Mouse (Mus musculus) hindbrain, embryonic 13.5 days (tissue): ENCODE data around the gene Lrr1. TPM values are rescaled to one million over a fixed set of nuclear protein-coding genes. Genes with fewer than 3 reads are reported as not detected.
"Not testable (repeated sequence)": the region's sequence is repeated elsewhere in the genome, so short reads cannot be mapped to it uniquely, and the experiment has no call there.

Experiments
- ATAC-seq: fragments of 200-750 bp; cut with Nextera tagmentation; 2 replicates; pipeline ENCODE4 v1.8.0; 2017; ENCODE audit warnings: moderate TSS enrichment; ENCODE audit not compliant: low FRiP score
- H3K27ac ChIP-seq: fragments of 300-500 bp; sonication (generic); 2 replicates; pipeline ENCODE4 v1.5.1; 2015; ENCODE audit warnings: inconsistent platforms, mild to moderate bottlenecking, moderate library complexity
- H3K27me3 ChIP-seq: fragments of 300-500 bp; sonication (generic); 2 replicates; pipeline ENCODE4 v1.6.1; 2015; ENCODE audit warnings: mild to moderate bottlenecking, inconsistent platforms
- H3K36me3 ChIP-seq: fragments of 300-500 bp; sonication (generic); 2 replicates; pipeline ENCODE4 v1.6.1; 2015; ENCODE audit warnings: mild to moderate bottlenecking, inconsistent platforms
- H3K4me1 ChIP-seq: fragments of 300-500 bp; sonication (generic); replicated peaks from 2 replicates; pipeline ENCODE4 v1.6.1; 2015; ENCODE audit warnings: inconsistent platforms
- H3K4me2 ChIP-seq: fragments of 300-500 bp; sonication (generic); 2 replicates; pipeline ENCODE4 v1.6.1; 2015; ENCODE audit warnings: inconsistent platforms, mild to moderate bottlenecking, moderate library complexity
- H3K4me3 ChIP-seq: fragments of 300-500 bp; sonication (generic); 2 replicates; pipeline ENCODE4 v1.5.1; 2015; ENCODE audit warnings: mild to moderate bottlenecking, inconsistent platforms
- H3K9ac ChIP-seq: fragments of 300-500 bp; sonication (generic); 2 replicates; pipeline ENCODE4 v1.6.1; 2015; ENCODE audit warnings: mild to moderate bottlenecking, inconsistent platforms
- H3K9me3 ChIP-seq: fragments of 300-500 bp; sonication (generic); 2 replicates; pipeline ENCODE4 v1.6.1; 2016; ENCODE audit warnings: inconsistent platforms
- WGBS: fragments of 180-500 bp; shearing (Covaris S2); methylation state at CpG from one replicate; pipeline ENCODE4 v1.1.7; 2015; 5-methylcytosine and 5-hydroxymethylcytosine counted together
- polyA plus RNA-seq: library from polyadenylated mRNA; unstranded; fragments of >200 nt; fragmentation: Nextera tagmentation; extraction: Ambion mirVana; gene quantifications from 2 replicates; pipeline ENCODE4 v1.2.1, GENCODE M21; 2015

Gene Lrr1
- polyA plus RNA-seq, 1 experiment from 2014 or later, result 5.5 TPM

- not testable (repeated sequence) for ATAC-seq
- 72% methylated on average over 8 of the region's 8 CpGs for WGBS
Measured at GRCm38 (mm10) chr12:69166861-69167581, 1.6 kb upstream of the Lrr1 start.

GRCm38 (mm10) chr12:69167656-69168460, 756 bp upstream of the Lrr1 start:
- 7% methylated on average over 18 of the region's 18 CpGs for WGBS
- peak; percentile 73 for ATAC-seq

More at GRCm38 (mm10) chr12:69166861-69167581, 1.6 kb upstream of the Lrr1 start:
- not testable (repeated sequence) for H3K9ac ChIP-seq, H3K4me1 ChIP-seq, H3K36me3 ChIP-seq, H3K4me3 ChIP-seq, H3K9me3 ChIP-seq, H3K27me3 ChIP-seq, H3K4me2 ChIP-seq, H3K27ac ChIP-seq

DNA sequence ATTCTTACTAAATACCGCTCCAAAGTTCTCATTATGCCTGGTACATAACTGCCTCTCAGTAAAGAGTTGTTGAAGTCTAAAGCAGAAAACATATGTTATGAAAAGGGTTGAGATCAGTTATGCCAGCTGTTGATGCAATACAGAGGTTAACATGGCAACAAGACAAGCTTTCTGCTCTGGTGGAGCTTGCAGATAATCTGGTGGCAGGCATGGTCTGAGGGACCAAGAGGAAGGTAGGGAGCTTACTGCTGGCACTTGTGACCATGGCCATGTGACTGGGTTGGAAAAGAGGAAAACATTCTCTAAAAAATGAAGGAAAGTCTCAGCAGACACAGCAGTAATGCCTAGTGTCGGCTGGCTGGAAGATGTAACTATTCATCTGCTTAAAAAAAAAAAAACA, 2.7 kb downstream of the Lrr1 start:
- Histone ChIP-seq H3K4me2 (no peak overlapping the region), H3K4me3 (no peak overlapping the region), H3K36me3 (no peaks in the 10 kb centered on the region), H3K4me1 (peaks cover 9% of the 10 kb centered on the region), H3K27me3 (no peaks in the 10 kb centered on the region), H3K9me3 (no peaks in the 10 kb centered on the region), H3K27ac (no peak overlapping the region), H3K9ac (no peak overlapping the region)
- ATAC-seq, result no peak
- WGBS, result 86% methylated on average over 2 of the region's 2 CpGs

More at GRCm38 (mm10) chr12:69167656-69168460, 756 bp upstream of the Lrr1 start:
- Histone ChIP-seq H3K9me3 (no peaks in the 10 kb centered on the region), H3K36me3 (no peaks in the 10 kb centered on the region), H3K9ac (peak overlapping the region; percentile 72), H3K27ac (peak overlapping the region; percentile 77), H3K4me2 (peak overlapping the region; percentile 97), H3K4me3 (peak overlapping the region; percentile 66), H3K27me3 (no peaks in the 10 kb centered on the region), H3K4me1 (peaks cover 9% of the 10 kb centered on the region)

DNA sequence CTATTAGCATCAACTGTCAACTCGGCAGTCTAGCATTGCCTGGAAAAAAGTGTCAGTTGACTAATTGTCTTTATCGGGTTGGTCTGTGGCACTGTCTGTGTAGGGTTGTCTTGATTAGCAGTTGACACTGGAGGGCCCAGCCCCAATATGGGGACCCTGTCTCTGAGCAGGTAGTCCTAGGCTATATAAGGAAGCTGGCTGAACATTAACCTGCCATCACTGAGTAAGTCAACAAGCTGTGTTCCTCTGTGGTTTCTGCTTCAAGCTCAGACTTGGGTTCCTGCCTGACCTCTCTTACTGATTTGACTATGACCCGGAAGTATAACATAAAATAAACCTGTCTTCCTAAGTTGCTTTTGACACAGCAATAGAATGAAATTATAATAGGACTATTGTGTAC, 7.4 kb downstream of the Lrr1 start:
- H3K36me3 ChIP-seq, result peaks cover under 1% of the 10 kb centered on the region; the same call in 1 of the 2 replicates
- H3K4me2 ChIP-seq, result no peak overlapping the region
- 97% methylated on average over 3 of the region's 3 CpGs for WGBS

DNA sequence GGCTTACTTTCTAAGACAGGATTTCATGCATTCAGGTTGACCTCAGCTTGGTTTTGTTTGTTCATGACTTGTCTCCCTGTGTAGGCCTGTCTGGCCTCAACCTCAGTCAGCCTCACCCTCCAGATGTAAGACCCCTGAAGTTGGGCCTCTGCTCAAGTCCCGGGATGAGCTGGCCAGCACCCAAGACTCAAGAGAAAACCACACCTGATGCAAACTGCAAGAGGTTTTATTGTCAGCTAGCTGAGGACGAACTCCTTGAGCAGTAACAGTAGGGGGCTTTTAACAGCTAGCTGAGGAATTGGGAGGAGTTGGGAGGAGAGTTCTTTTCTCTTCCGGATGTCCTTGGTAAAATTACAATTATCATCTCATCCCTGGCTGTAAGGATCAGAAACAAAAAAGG, 8.9 kb downstream of the Lrr1 start:
- Histone ChIP-seq H3K4me1 (no peaks in the 10 kb centered on the region), H3K9ac (no peak overlapping the region), H3K9me3 (no peaks in the 10 kb centered on the region), H3K27me3 (no peaks in the 10 kb centered on the region), H3K36me3 (peaks cover 9% of the 10 kb centered on the region), H3K4me2 (no peak overlapping the region), H3K27ac (no peak overlapping the region), H3K4me3 (no peak overlapping the region)
- ATAC-seq, result no peak
- WGBS, result 83% methylated on average over 3 of the region's 3 CpGs

More for the DNA sequence above, 7.4 kb downstream of the Lrr1 start:
- H3K9ac ChIP-seq, result no peak overlapping the region
- no peak overlapping the region for H3K4me3 ChIP-seq
- no peaks in the 10 kb centered on the region for H3K9me3 ChIP-seq
- ATAC-seq, result no peak
- H3K27ac ChIP-seq, result no peak overlapping the region
- no peaks in the 10 kb centered on the region for H3K27me3 ChIP-seq
- H3K4me1 ChIP-seq, result no peaks in the 10 kb centered on the region

DNA sequence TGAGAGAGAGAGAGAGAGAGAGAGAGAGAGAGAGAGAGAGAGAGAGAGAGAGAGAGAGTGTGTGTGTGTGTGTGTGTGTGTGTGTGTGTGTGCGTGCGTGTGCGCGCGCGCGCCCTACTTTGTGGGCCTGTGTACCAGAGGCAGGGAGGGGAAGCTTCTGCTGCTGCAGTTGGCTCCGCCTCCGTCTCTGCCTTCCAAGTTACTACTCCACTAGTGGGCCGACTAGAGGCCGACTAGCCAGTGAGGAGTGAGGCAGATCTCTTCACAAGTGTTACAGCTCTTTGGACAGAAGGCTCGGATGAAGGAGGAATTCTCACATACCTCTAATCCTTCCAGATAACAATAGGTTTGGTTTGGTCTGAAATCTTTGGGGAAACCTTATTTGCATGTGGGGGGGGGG, 10.8 kb downstream of the Lrr1 start:
- no peak for ATAC-seq
- Histone ChIP-seq H3K27me3 (no peaks in the 10 kb centered on the region), H3K9me3 (no peaks in the 10 kb centered on the region), H3K4me3 (no peak overlapping the region), H3K27ac (no peak overlapping the region), H3K4me1 (peaks cover 6% of the 10 kb centered on the region), H3K9ac (no peak overlapping the region), H3K36me3 (peaks cover 9% of the 10 kb centered on the region), H3K4me2 (no peak overlapping the region)
- 85% methylated on average over 12 of the region's 12 CpGs for WGBS

DNA sequence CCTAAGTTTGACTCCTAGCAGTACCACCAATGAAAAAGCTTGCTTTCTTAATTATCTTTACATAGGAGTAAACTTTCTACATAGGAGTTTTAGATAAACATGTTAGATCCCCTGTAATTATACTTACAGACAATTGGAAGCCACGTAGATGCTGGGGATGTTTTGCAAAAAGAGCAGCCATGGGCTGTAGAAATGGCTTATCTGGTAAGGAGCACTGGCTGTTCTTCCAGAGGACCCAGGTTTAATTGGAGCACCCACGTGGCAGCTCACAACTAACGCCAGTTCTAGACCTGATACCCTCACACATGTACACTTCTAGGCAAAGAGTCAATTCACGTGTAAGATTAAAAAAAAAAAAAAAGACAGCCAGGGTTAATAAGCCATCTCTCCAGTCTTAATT, 13.2 kb downstream of the Lrr1 start:
- no peak for ATAC-seq
- Histone ChIP-seq H3K27me3 (no peaks in the 10 kb centered on the region), H3K4me2 (no peak overlapping the region), H3K4me3 (no peak overlapping the region), H3K9me3 (no peaks in the 10 kb centered on the region), H3K4me1 (peaks cover 18% of the 10 kb centered on the region), H3K27ac (no peak overlapping the region), H3K9ac (no peak overlapping the region), H3K36me3 (peaks cover 9% of the 10 kb centered on the region)
- WGBS, result 95% methylated on average over 4 of the region's 4 CpGs

- Histone ChIP-seq H3K9me3 (no peaks in the 10 kb centered on the region), H3K27ac (peak within 1 kb of the TSS; percentile 95), H3K4me1 (peaks cover 30% of the 10 kb centered on the region), H3K4me2 (peak within 1 kb of the TSS; percentile 90), H3K9ac (peak within 1 kb of the TSS; percentile 96), H3K36me3 (peaks cover 14% of the 10 kb centered on the region), H3K27me3 (no peaks in the 10 kb centered on the region), H3K4me3 (peak within 1 kb of the TSS; percentile 90)
- under 1% methylated on average over 83 of the region's 84 CpGs for WGBS
- ATAC-seq, result peak; percentile 99
Measured at GRCm38 (mm10) chr12:69183583-69184308, 15.1 kb downstream of the Lrr1 start, which contains the start of the genes Rpl36al and Mgat2. Gene Rpl36al (minus strand): TSS chr12:69184083. Gene Mgat2 (plus strand): TSS chr12:69184157.

DNA sequence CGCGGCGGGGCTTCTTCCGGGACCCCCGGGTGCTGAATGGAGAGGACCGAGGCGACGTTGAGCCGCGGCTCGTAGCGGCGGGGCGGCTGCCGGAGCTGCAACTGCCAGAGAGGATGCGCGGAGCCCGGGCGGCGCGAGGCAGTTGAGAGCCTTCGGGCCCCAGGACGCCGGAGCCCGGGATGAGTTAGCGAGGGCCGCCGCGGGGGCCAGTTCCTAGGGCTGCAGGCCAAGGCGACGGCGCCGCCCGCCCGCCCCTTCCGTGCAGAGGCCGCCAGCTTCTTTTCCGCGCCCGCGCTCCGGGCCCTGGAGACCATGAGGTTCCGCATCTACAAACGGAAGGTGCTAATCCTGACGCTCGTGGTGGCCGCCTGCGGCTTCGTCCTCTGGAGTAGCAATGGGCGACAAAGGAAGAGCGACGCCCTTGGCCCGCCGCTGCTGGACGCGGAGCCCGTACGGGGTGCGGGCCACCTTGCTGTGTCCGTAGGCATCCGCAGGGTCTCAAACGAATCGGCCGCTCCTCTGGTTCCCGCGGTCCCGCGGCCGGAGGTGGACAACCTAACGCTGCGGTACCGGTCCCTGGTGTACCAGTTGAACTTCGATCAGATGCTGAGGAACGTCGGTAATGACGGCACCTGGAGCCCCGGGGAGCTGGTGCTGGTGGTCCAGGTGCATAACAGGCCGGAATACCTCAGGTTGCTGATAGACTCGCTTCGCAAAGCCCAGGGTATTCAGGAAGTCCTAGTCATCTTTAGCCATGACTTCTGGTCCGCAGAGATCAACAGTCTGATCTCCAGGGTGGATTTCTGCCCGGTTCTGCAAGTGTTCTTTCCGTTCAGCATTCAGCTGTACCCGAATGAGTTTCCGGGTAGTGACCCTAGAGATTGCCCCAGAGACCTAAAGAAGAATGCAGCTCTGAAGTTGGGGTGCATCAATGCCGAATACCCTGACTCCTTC, 16.0 kb downstream of the Lrr1 start:
- peak overlapping the region; percentile 96 for H3K9ac ChIP-seq
- H3K36me3 ChIP-seq, result peaks cover 20% of the 10 kb centered on the region
- 2% methylated on average over 74 of the region's 86 CpGs for WGBS
- no peaks in the 10 kb centered on the region for H3K27me3 ChIP-seq
- H3K4me1 ChIP-seq, result peaks cover 30% of the 10 kb centered on the region
- ATAC-seq, result peak; percentile 65
- H3K4me3 ChIP-seq, result peak overlapping the region; percentile 90
- H3K27ac ChIP-seq, result peak overlapping the region; percentile 95
- H3K9me3 ChIP-seq, result no peaks in the 10 kb centered on the region
- peak overlapping the region; percentile 67 for H3K4me2 ChIP-seq

- H3K9ac ChIP-seq, result peak overlapping the region; percentile 96
- H3K9me3 ChIP-seq, result no peaks in the 10 kb centered on the region
- no peaks in the 10 kb centered on the region for H3K27me3 ChIP-seq
- peaks cover 26% of the 10 kb centered on the region for H3K36me3 ChIP-seq
- H3K4me2 ChIP-seq, result peak overlapping the region; percentile 67
- 74% methylated on average over 7 of the region's 7 CpGs for WGBS
- H3K4me3 ChIP-seq, result peak overlapping the region; percentile 90
- peaks cover 30% of the 10 kb centered on the region for H3K4me1 ChIP-seq
- no peak overlapping the region for H3K27ac ChIP-seq
- ATAC-seq, result no peak
Measured at GRCm38 (mm10) chr12:69185371-69185770, 16.8 kb downstream of the Lrr1 start.

DNA sequence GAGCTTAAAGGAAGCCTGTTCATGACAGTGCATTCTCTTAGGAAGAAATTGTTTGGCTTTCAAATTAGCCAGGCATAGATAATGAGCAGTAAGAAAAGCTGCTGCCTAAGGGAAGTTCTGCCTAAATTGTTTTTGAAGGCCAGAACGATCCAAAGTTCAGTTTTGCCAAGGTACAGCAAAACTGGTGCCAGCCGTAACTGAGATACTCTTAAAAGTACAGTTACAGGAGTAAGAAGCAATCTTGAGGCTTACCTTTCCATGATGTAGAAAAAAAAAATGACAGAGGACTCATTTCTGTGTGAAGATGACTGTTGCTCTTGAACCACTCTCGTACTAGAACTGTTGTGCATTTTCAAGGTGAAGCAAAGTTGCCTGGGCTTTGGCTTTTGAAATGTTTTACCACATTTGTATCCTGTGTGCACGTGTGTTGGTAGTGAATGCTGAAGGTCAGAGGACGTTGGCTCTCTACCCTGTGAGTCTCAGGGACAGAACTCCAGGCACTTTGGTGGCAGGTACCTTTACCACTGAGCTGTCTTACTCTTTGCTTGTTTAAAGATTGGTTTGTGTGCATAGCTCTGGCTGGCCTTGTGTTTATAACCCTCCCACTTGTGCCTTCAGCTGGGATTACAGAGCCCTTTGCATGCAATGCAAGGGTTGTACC, 18.3 kb downstream of the Lrr1 start:
- no peak overlapping the region for H3K4me3 ChIP-seq
- peak overlapping the region; percentile 20; the same call in 1 of the 2 replicates for H3K4me2 ChIP-seq
- no peak overlapping the region for H3K27ac ChIP-seq
- H3K9ac ChIP-seq, result no peak overlapping the region; the same call in 1 of the 2 replicates
- WGBS, result 78% methylated on average over 5 of the region's 5 CpGs
- ATAC-seq, result no peak
- no peaks in the 10 kb centered on the region for H3K9me3 ChIP-seq
- peaks cover 30% of the 10 kb centered on the region for H3K4me1 ChIP-seq
- peaks cover 22% of the 10 kb centered on the region for H3K36me3 ChIP-seq
- H3K27me3 ChIP-seq, result no peaks in the 10 kb centered on the region
